Mouse (Mus musculus): Measurements from ENCODE around the gene Skiv2l. TPM values are rescaled to one million over a fixed set of nuclear protein-coding genes. Genes with fewer than 3 reads are reported as not detected.
"Not testable (repeated sequence)": the region's sequence is repeated elsewhere in the genome, so short reads cannot be mapped to it uniquely, and the experiment has no call there.

Skiv2l gene
- total RNA-seq, 2 experiments from 2014 or later: 70.8 to 76.4 TPM

DNA sequence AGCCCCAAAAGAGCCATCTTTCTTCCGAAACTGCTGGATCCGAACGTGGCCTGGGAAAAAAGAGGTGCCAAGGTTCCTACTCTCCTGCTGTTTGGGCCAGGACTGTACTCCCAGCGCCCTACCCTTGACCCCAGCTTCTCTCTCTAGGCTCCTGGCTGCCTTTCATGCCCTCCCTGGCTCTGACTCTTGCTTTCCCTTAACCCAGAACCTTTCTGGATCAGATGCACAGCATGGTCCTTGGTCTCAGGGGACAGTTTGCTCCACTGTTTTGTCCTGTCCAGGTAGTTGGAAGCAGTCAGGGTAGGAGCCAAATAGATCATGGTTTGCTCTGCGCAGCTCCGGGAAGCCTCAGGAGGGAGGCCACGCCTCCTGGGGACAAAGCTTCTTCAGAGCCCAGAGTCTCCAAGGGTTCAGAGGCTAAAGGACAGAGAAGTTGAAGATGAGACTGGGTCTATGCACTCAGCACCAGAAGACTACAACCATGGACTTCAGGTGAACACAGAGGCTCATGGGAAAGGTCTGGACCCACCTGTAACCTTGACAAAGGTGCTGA, 35.1 kb downstream of the Skiv2l start:
- DNase-seq (ENCODE audit: low spot score in 2 of 2): no peak

DNA sequence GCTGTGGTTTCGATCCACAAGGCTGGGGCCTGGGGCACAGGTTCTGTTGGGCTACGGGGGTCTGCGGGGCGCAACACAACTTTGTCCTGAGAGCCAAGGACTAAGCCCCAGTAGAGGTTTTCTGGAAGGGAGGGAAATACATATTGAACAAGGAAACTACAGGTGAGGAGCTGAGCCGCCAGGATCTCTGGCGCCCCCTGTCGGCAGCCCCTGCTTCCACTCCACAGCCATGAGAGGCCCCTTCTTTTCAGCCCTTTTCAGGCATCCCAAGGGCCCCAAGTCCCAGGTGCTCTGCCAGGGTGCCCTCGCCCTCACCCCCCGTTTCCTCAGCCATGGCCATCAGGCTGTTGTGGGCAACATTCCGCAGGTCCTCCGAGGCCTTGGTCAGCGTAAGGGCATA, 36.3 kb downstream of the Skiv2l start:
- DNase-seq (ENCODE audit: low spot score in 2 of 2): not testable (repeated sequence)

DNA sequence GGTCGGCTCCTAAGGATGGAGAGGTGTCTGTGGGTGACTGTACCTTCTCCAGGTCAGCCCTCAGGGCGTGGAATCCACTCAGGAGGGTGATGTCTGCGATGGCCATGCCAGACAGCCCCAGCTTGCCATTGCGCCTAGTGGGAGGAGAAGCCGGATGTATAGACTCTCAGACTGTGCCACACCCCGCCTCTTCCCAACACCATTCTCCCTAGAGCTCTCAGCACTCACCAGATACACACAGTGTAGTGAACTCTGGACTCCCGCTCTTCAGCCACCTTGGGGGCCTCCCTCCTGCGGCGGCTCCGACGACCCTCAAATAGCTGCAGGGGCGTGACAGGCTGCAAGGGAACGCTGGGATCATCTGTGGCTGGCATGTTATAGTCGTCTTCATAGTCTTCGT, 38.7 kb downstream of the Skiv2l start:
- no peak for DNase-seq (ENCODE audit: low spot score in 2 of 2)

DNA sequence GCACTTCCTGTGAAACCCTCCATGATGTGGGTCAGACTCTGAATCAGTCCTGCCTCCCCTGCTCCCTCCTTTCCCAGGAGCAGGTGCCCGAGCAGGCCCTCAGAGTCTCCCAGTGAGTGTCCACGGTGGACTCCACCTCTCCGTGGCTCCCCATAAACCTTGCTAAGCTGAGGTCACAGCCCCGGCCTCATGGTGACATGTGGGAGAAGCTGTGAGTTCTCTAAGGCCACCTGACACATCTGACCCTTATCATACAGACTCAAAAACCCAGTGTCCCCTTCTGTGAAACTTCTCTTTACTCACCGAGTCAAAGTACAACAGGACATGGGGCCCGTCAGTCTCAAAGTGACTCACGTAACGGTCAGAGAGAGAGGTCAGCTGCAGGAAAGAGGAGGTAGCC, 39.2 kb downstream of the Skiv2l start:
- not testable (repeated sequence) for DNase-seq (ENCODE audit: low spot score in 2 of 2)

DNA sequence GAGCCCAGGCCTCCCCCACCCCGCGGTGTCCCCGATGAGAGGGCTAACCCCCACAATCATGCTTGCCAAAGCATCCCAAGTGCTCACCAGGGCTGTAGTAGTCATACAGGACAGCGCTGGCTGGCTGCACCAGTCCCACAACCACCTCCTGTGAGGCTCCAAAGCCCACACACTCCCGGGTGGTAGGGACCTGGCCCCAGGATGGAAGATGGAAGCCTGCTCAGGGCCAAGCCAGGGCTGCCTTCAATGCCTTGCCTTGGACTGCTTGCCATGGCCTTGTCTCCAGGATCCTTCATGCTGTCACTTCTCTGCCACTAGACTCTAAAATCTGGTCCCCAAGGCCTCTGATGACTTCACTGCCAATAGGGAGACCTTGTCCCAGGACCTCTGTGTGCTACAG, 39.6 kb downstream of the Skiv2l start:
- not testable (repeated sequence) for DNase-seq (ENCODE audit: low spot score in 2 of 2)

DNA sequence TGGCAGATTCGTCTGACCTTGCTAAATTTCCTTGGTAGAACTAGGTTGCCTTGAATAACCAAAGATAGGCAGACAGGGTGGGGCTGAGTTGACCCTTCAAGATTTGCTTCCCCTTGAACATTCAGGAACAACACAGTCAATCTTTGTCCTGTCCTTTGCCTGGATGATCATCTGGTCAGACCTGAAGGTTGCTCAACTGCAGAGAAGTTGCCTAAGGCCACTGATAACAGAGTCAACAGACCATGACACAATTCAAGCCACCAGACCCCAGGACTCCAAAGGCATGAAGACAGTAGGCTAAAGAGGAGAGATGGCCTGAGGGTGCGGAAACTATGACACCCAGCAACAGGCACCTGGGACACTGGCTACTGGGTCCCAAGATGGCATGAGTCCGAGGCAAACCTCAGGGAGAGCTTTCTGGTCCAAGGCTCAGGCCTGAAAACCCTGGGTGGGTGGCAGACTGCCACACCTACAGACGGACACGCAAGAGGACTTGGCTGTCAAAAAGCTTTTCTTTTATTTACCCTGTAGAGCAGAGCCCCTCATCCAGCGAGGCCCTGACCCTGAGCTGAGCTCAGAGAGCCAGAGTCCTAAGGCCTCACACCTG, 41.3 kb downstream of the Skiv2l start:
- DNase-seq (ENCODE audit: low spot score in 2 of 2): no peak

DNA sequence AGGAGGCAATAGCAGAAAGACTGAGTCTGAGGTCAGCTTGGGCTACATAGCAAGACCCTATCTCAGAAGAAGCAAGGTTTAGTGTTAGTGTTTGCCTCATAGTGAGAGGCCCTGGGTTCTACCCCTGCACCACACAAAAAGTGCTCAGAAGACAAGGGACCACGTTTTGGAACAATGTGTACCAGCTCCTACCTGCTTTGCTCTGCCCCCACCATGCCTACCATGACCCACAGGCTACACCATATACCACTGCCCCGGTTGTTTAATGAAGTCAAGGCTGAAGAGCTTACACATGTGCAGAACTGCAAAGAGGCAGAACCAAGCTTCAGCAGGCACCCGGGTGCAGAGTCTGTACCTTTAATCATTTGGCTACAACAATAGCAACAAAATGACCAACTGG, 42.8 kb downstream of the Skiv2l start:
- DNase-seq (ENCODE audit: low spot score in 2 of 2): no peak

DNA sequence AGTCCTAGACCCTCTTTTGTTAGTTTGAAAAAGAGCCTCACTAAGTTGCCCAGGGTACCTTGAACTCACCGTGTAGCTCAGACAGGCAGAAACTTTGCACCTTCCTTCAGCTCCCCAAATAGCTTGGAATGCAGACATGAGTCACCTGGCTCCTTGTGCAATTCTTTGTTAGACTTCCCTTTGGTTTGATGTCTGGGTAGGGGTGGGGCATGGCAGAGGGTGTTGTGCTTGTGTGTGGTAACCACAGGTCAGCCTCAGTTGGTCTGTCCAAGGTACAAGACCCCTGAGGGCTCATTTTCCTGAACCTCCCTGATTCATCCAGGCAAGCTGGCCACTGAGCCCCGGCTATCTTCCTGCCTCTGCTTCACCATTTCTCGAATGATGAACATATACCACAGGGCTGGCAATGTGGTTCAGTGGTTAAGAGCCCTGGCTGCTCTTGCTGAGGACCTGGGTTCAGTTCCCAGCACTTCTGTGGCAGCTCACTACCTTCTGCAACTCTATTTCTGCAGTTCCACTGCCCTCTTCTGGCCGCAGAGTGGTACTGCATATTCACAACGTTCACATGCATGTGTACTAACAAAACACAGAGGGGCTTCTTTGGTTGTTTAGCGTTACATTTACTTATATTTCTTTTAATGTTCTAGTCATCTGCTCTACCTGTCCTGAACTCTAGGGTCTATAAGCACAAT, 45.0 kb downstream of the Skiv2l start:
- DNase-seq (ENCODE audit: low spot score in 2 of 2): no peak

DNA sequence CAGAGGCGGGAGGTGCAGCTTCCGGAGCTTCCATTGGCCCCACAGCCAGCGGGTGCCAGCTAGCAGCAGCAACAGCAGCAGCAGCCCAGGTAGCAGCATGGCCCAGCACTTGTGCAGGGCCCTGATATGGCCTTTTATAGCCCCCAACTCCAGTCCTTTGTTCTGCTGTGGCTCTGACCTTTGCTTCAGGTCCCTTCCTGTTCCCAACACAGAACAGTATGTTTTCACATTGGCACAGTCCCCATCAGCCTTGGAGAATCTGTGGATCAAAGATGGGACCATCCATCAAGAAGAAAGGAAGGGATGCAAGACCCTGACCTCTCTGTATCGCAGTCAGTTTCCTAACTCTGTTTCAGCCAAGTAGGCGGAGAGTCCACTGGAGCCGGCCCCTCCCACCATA, 45.7 kb downstream of the Skiv2l start, which contains the start of gene Cyp21a1:
TSS of gene Cyp21a1 (minus strand) at position 261 of the 400 bp plus-strand sequence.
- DNase-seq (ENCODE audit: low spot score in 2 of 2): not testable (repeated sequence)

DNA sequence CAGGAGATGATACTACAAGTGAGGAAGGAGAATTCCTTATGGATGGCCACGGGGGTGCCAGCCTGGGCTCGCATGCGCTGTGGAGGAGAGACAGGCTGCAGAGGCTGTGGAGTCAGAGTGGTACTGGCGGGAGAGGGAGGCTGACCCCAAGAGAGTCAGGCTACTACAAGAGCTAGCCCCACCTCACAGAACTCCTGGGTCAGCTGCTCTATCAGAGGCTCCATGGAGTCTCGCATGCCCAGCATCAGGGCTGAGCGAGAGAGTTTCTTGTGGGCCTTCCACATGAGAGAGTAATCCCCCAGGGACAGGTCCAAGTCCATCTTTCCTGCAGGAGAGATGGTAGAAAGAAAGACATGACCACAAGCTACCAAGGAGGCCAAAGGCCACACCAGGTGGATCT, 46.6 kb downstream of the Skiv2l start:
- not testable (repeated sequence) for DNase-seq (ENCODE audit: low spot score in 2 of 2)

DNA sequence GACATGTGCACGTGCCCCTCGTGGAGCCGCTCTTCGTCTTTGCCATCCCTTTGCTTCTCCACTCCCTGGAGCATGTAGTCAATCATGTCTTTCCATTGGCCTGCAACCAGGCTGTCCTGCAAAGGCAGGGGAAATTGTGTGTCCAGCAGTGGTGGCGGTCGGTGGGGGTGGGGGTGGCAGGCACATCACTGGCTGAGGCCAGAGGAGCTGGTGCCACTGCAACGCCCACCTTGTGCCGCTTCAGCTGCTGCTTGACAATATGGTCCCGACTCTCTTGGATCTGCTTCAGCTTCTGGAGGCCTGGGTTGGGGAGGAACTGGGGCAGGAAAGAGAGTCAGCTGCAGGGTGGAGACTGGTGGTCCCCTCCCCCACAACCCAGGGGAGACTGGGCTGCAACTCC, 47.3 kb downstream of the Skiv2l start:
- not testable (repeated sequence) for DNase-seq (ENCODE audit: low spot score in 2 of 2)

DNA sequence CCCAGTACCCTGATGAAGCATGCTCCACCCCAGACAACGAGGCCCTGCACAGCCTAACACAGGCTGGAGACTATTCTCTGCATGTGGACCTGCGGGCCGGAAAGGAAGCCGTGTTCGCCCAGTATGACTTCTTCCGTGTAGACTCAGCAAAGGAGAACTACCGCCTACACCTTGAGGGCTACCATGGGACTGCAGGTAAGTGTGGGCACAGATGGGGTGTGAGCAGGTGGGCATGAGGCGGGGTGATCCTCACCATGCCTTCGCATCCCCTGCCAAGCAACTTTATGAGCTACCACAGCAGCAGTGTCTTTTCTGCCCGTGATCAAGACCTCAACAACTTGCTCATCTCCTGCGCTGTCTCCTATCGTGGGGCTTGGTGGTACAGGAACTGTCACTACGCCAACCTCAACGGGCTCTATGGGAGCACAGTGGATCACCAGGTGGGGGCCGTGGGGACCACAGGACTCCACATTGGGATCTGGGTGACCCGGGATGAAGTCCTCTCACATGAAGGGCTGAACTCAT, 49.2 kb downstream of the Skiv2l start:
- not testable (repeated sequence) for DNase-seq (ENCODE audit: low spot score in 2 of 2)

DNA sequence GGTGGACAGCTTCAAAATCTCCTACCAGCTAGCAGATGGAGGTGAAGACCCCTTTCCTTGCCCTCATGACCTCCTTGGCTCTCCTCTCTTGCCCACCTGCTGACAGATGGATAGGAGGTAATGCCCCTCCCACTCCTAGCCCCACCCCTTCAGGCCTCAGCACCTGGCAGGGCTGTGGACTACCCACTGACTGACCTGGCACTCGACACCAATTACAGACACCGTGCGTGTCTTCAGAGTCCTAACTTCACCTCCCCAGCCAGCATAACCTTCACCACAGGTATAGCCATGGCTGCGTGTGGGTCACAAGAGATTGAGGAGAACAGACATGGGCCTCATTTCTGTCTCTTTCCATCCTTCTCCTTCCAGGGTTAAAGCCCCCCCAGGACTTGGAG, 50.5 kb downstream of the Skiv2l start:
- no peak for DNase-seq (ENCODE audit: low spot score in 2 of 2)

DNA sequence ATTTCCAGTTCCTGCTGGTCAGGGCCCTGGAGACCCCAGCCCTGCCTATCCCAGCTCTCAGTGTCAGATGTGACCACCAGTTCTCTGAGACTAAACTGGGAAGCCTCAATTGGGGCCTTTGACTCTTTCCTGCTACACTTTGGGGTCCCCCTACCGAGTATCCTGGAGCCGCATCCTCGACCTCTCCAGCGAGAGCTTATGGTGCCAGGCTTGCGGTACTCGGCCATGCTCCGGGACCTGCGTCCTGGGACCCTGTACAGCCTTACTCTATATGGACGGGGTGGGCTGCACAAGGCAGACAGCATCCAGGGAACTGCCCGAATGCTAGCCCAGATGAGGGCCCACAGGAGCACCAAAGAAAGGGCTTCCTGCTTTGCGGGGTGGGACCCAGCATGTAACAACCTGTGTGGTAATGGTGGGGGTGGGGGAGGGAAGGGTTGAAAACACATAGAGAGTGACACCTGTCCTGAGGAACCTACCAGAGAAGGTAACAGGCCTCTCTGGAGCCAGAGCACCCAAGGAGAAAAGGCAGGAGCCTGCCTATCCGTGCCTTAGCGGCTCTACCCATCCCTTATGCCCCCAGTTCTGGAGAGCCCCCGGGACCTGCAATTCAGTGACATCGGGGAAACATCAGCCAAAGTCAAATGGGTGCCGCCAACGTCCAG, 51.0 kb downstream of the Skiv2l start:
- DNase-seq (ENCODE audit: low spot score in 2 of 2): no peak

DNA sequence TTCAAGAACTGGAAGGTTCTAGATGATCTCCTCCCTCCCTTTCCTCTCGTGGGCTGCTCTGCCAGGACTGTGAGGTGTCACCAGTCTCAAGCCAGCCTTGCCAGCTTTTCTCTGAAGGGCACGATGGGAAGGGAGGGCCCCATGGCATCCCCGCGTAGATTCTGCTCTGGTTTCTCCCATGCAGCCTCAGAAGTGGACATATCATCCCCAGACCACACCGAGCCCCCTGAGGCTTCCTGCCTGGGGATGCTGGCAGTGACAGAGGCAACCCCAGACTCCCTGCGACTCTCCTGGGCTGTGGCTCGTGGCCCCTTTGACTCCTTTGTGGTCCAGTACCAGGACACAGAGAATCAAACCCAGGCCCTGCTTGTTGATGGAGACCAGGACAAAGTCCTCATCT, 51.9 kb downstream of the Skiv2l start:
- DNase-seq (ENCODE audit: low spot score in 2 of 2): not testable (repeated sequence)

DNA sequence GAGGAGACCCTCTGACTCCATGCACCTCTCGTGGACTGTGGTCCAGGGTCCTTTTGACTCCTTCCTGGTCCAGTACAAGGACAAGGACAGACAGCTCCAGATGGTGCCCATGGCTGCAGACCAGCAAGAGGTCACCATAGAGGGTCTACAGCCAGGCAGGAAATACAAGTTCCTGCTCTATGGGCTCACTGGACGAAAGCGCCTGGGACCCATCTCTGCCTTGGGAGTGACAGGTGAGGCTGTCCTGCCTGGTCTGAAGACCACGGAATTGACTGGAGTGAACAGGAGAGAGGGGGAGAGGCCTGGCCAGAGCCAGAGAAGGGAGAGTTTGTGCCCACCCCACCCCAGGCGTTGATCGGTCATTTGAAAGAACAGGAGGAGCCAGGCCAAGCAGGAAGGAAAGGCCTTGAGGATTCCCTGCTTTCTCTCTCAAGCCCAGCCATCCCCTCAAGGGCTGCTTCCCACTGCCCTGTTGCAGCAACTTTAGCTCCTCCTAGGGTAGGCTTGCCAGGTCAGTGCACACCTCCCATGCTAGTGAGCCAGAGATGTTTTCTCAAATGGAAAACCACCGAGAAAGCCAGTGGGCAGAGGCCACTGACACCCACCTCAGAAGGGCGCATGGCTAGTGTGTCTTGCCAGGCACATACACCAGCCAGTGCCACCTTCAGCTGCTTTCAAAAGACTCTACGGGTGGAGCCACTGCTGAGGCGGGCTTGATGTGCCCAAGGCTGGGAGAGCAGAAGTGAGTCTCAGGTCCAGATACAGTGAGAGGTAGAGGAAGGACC, 52.6 kb downstream of the Skiv2l start:
- DNase-seq (ENCODE audit: low spot score in 2 of 2): not testable (repeated sequence)

DNA sequence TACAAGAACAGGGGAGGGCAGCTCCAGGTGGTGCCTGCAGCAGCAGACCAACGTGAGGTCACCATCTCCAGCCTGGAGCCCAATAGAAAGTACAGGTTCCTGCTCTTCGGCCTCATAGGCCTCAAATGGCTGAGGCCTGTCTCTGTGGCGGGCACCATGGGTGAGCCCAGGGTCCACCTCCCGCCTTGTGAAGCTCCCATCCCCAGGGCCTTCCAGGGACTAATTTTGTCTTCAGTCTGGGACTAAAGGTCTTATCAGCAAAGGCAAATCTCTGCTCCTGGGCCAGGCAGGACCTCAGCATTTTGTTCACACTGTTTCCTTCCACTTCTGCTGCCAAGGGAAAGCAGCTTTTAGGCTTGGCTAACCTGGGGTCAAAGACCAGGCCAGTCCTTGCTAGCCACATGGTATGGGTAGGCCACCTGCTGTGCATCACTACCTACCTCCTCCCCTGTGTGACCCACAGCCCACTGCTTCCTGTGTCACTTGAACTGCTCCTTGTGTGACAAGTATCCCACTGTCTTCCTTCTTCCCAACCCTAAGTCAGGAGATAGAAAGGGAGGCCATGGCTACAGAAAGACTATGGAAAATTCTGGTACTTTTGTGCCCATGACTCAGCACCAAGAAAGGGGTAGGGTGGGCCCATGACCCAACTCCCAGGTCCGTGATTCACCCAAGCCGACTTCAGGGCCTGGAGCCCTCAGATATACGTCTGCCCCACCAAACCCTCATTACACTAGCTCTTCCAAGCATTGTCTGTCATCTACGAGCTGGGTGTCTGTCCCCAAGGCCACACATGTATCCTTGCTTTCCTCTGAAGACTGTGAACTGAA, 53.5 kb downstream of the Skiv2l start:
- no peak for DNase-seq (ENCODE audit: low spot score in 2 of 2)

DNA sequence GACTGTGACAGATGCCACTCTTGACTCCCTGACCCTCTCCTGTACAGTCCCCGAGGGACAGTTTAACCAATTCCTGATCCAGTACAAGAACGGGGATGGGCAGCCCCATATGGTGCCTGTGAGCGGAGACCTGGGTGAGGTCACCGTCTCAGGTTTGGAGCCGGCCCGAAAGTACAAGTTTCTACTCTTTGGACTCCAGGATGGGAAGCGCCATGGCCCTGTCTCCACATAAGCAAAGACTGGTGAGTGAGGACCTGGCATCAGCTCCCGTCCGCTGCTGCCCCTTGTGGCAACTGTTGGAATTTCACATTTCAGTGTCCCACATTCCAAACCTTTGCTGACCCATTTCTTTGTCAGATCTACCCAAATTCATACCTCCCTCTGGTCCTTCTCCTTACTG, 54.4 kb downstream of the Skiv2l start:
- peak; percentile 13 to 31 for DNase-seq (ENCODE audit: low spot score in 2 of 2)

DNA sequence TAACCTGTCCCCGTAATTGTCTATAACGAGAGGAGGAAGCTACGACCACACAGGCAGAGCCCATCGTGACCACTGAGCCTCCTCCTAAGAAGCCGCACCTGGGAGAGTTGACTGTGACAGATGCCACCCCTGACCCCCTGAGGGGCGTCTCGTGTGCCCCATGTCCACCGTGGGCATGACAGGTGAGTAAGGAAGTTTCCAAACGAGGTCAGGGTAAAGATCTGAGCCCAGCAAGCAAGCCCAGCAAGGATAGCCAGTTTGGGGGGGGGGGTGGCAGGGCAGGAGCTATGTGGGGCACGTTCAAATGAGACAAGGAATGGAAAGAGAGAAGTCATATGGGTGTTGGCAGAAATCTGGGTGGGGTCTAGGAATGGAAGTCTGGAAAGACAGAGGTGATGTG, 55.0 kb downstream of the Skiv2l start:
- DNase-seq (ENCODE audit: low spot score in 2 of 2): no peak

Data from layer of hippocampus, postnatal 14 days (tissue).